Comparison of ENCODE assay signal across 9 mouse cellular contexts in genomic region chr15:102657926-102658381, GRCm38 (mm10). TPM values are rescaled to one million over a fixed set of nuclear protein-coding genes. Genes with fewer than 3 reads are reported as not detected.
A peak's percentile ranks its signal among the peaks of the same experiment; 100 is the strongest.
DNase-seq lines count a peak whose midpoint lies in the region; ATAC-seq and TF ChIP-seq lines count a peak whose summit lies in the region.
"Had no signal": no experiment of that assay in that cellular context is flagged by ENCODE, and none has a peak within 500 bp of the region (broad histone marks: within the 10 kb centered on the region; RNA-seq: fewer than 3 reads in every experiment).

No protein-coding gene starts in this region.

- H3K4me3 ChIP-seq in hindbrain, embryonic 13.5 days = no peak overlapping the region
- no peak overlapping the region for H3K4me3 ChIP-seq in hindbrain, embryonic 10.5 days
- H3K4me3 ChIP-seq in embryonic facial prominence, embryonic 13.5 days = no peak overlapping the region
- H3K4me3 ChIP-seq in intestine, postnatal 0 days (ENCODE audit: low read depth, low read length) = no peak overlapping the region

- no peaks in the 10 kb centered on the region for H3K9me3 ChIP-seq in hindbrain, embryonic 13.5 days
- H3K9me3 ChIP-seq in hindbrain, embryonic 10.5 days = no peaks in the 10 kb centered on the region
- H3K9me3 ChIP-seq in embryonic facial prominence, embryonic 13.5 days = no peaks in the 10 kb centered on the region
- H3K9me3 ChIP-seq in intestine, postnatal 0 days (ENCODE audit: control insufficient read depth) = no peaks in the 10 kb centered on the region

- H3K9ac ChIP-seq in hindbrain, embryonic 13.5 days = no peak overlapping the region
- no peak overlapping the region for H3K9ac ChIP-seq in embryonic facial prominence, embryonic 13.5 days
- no peak overlapping the region for H3K9ac ChIP-seq in intestine, postnatal 0 days (ENCODE audit: low read depth, low read length)

- ATAC-seq in hindbrain, embryonic 13.5 days (ENCODE audit: low FRiP score) = no peak
- no peak for ATAC-seq in embryonic facial prominence, embryonic 13.5 days (ENCODE audit: insufficient number of reproducible peaks, insufficient read depth, low FRiP score, low TSS enrichment, low read depth)
- peak; percentile 31; the same call in 1 of the 2 replicates for ATAC-seq in intestine, postnatal 0 days

- H3K27me3 ChIP-seq in hindbrain, embryonic 13.5 days = no peaks in the 10 kb centered on the region
- no peaks in the 10 kb centered on the region for H3K27me3 ChIP-seq in hindbrain, embryonic 10.5 days (ENCODE audit: insufficient read depth, poor library complexity, severe bottlenecking)
- H3K27me3 ChIP-seq in embryonic facial prominence, embryonic 13.5 days = no peaks in the 10 kb centered on the region
- no peaks in the 10 kb centered on the region for H3K27me3 ChIP-seq in intestine, postnatal 0 days (replicated peaks; ENCODE audit: control insufficient read depth, insufficient read depth, low read length)

- peak; percentile 21; the same call in 1 of the 2 replicates for TF ChIP-seq CTCF in intestine, postnatal 0 days (IDR thresholded peaks at IDR 0.05; ENCODE audit: low read depth)

- H3K4me1 ChIP-seq in hindbrain, embryonic 13.5 days (replicated peaks) = peaks cover 4% of the 10 kb centered on the region; the same call in 1 of the 2 replicates
- peaks cover 18% of the 10 kb centered on the region; the same call in 1 of the 2 replicates for H3K4me1 ChIP-seq in hindbrain, embryonic 10.5 days (replicated peaks)
- H3K4me1 ChIP-seq in embryonic facial prominence, embryonic 13.5 days = peaks cover 29% of the 10 kb centered on the region
- peaks cover 6% of the 10 kb centered on the region; the same call in 1 of the 2 replicates for H3K4me1 ChIP-seq in intestine, postnatal 0 days (replicated peaks; ENCODE audit: control insufficient read depth, insufficient read depth, low read length)

- DNase-seq in hindbrain, embryonic 10.5 days (ENCODE audit: low spot score) = no peak
- DNase-seq in 3T3-L1 (ENCODE audit: low read depth, low spot score) = peak; percentile 50
- DNase-seq in urinary bladder, postnatal 4 days (ENCODE audit: low spot score in 2 of 2) = no peak
- no peak for DNase-seq in spleen, postnatal 36 days (ENCODE audit: low spot score in 2 of 2)
- DNase-seq in urinary bladder, postnatal 25 days (ENCODE audit: low spot score) = no peak
- DNase-seq: thymus, postnatal 14 days had no signal

- H3K27ac ChIP-seq in hindbrain, embryonic 13.5 days = peak overlapping the region; percentile 78; the same call in 1 of the 2 replicates
- no peak overlapping the region for H3K27ac ChIP-seq in hindbrain, embryonic 10.5 days
- H3K27ac ChIP-seq in embryonic facial prominence, embryonic 13.5 days = peak overlapping the region; percentile 95
- H3K27ac ChIP-seq in intestine, postnatal 0 days (ENCODE audit: low read depth, low read length) = peak overlapping the region; percentile 11; the same call in 1 of the 2 replicates

- H3K36me3 ChIP-seq in hindbrain, embryonic 13.5 days = peaks cover 25% of the 10 kb centered on the region
- H3K36me3 ChIP-seq in hindbrain, embryonic 10.5 days = peaks cover 37% of the 10 kb centered on the region
- H3K36me3 ChIP-seq in embryonic facial prominence, embryonic 13.5 days = peaks cover 31% of the 10 kb centered on the region
- H3K36me3 ChIP-seq in intestine, postnatal 0 days (ENCODE audit: control insufficient read depth, insufficient read depth) = peaks cover 21% of the 10 kb centered on the region; the same call in 1 of the 2 replicates

- 84% methylated on average over 3 of the region's 3 CpGs for WGBS in hindbrain, embryonic 13.5 days
- WGBS in hindbrain, embryonic 10.5 days = 80% methylated on average over 3 of the region's 3 CpGs
- 71% methylated on average over 3 of the region's 3 CpGs for WGBS in embryonic facial prominence, embryonic 13.5 days
- 34% methylated on average over 3 of the region's 3 CpGs for WGBS in intestine, postnatal 0 days

- H3K4me2 ChIP-seq in hindbrain, embryonic 13.5 days = no peak overlapping the region
- no peak overlapping the region for H3K4me2 ChIP-seq in embryonic facial prominence, embryonic 13.5 days
- H3K4me2 ChIP-seq in intestine, postnatal 0 days (replicated peaks; ENCODE audit: low read depth) = no peak overlapping the region

RNA-seq across cellular contexts. Expression of gene Atp5g2, which starts 14.2 kb away (rescaled TPM):
- 48.7 and 56.4 TPM in 2 replicates for polyA plus RNA-seq in hindbrain, embryonic 13.5 days (2015; fragmentation: Nextera tagmentation; extraction: Ambion mirVana)
- 63.3 and 73.4 TPM in 2 replicates for polyA plus RNA-seq in hindbrain, embryonic 10.5 days (2016; fragmentation: Nextera tagmentation; extraction: Ambion mirVana)
- 52.6 and 56.3 TPM in 2 replicates for polyA plus RNA-seq in embryonic facial prominence, embryonic 13.5 days (2015; fragmentation: Nextera tagmentation; extraction: Ambion mirVana)
- polyA plus RNA-seq in intestine, postnatal 0 days (2015; fragmentation: Nextera tagmentation; extraction: Ambion mirVana) = 74.5 and 77.9 TPM in 2 replicates

RNA-seq across cellular contexts. Expression of gene Atf7, which starts 32.7 kb away (rescaled TPM):
- polyA plus RNA-seq in hindbrain, embryonic 13.5 days (2015; fragmentation: Nextera tagmentation; extraction: Ambion mirVana) = 19.7 and 21.1 TPM in 2 replicates
- polyA plus RNA-seq in hindbrain, embryonic 10.5 days (2016; fragmentation: Nextera tagmentation; extraction: Ambion mirVana) = 17.5 and 20.4 TPM in 2 replicates
- 44.9 and 46.2 TPM in 2 replicates for polyA plus RNA-seq in embryonic facial prominence, embryonic 13.5 days (2015; fragmentation: Nextera tagmentation; extraction: Ambion mirVana)
- polyA plus RNA-seq in intestine, postnatal 0 days (2015; fragmentation: Nextera tagmentation; extraction: Ambion mirVana) = 15.0 and 17.1 TPM in 2 replicates

RNA-seq across cellular contexts. Expression of gene Gm28047, which starts 33.1 kb away (rescaled TPM):
- not detected in 2 replicates for polyA plus RNA-seq in hindbrain, embryonic 13.5 days (2015; fragmentation: Nextera tagmentation; extraction: Ambion mirVana)
- polyA plus RNA-seq in hindbrain, embryonic 10.5 days (2016; fragmentation: Nextera tagmentation; extraction: Ambion mirVana) = not detected in 2 replicates
- not detected in 2 replicates for polyA plus RNA-seq in embryonic facial prominence, embryonic 13.5 days (2015; fragmentation: Nextera tagmentation; extraction: Ambion mirVana)
- not detected in 2 replicates for polyA plus RNA-seq in intestine, postnatal 0 days (2015; fragmentation: Nextera tagmentation; extraction: Ambion mirVana)
